Mouse (Mus musculus): ENCODE results near the gene Rpe. TPM values are rescaled to one million over a fixed set of nuclear protein-coding genes. Genes with fewer than 3 reads are reported as not detected.

Gene Rpe
- polyA plus RNA-seq (2016; fragmentation: Nextera tagmentation; extraction: Ambion mirVana), result 48.9 and 52.3 TPM in 2 replicates

DNA sequence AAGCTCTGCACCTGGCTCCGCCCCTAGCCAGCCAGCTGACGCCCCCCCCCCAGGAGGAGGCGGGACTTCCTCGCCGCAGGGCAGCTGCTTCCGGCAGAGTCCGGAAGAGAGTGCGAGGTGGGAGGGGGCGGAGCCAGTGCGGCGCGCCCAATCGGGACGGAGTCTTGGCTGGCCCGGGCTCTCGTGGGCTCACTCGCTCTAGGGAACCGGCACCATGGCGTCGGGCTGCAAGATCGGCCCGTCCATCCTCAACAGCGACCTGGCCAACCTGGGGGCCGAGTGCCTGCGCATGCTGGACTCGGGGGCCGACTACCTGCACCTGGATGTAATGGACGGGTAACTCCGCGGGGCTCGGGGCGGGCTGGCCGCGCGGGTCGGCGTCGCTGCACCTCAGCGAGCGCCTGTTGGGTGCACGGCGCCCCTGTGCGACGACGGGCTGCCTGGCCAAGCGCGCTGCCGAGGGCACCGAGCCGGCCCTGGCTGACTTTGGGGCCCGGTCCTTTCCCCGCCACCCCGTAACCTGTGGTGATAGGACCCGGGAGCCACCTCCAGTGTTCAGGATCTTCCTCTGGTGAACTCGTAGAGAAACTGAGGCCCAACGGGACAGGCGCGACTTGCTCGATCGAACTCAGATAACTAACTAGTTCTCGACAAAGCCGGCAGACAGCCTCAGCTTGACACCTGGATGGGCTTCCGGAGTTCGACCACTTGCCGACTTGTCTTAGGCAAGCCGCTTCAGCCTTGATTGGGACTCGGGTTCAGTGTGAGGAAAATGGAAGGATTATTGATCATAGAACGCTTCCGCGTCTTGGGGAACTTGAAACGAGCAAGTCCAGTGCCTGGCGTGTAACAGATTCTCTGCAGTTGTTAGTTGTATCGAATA, at the start of gene Rpe:
TSS of gene Rpe (plus strand) at position 139 of the 883 bp plus-strand sequence.
- peak; percentile 94 for DNase-seq (ENCODE audit: low spot score)
- Histone ChIP-seq H3K27me3 (ENCODE audit: low read depth, poor library complexity, severe bottlenecking) (no peaks in the 10 kb centered on the region), H3K9me3 (replicated peaks) (no peaks in the 10 kb centered on the region), H3K36me3 (no peaks in the 10 kb centered on the region), H3K27ac (replicated peaks) (peak within 1 kb of the TSS; percentile 91), H3K4me1 (peaks cover 24% of the 10 kb centered on the region), H3K4me3 (peak within 1 kb of the TSS; percentile 79)
- under 1% methylated on average over 73 of the region's 73 CpGs for WGBS

DNA sequence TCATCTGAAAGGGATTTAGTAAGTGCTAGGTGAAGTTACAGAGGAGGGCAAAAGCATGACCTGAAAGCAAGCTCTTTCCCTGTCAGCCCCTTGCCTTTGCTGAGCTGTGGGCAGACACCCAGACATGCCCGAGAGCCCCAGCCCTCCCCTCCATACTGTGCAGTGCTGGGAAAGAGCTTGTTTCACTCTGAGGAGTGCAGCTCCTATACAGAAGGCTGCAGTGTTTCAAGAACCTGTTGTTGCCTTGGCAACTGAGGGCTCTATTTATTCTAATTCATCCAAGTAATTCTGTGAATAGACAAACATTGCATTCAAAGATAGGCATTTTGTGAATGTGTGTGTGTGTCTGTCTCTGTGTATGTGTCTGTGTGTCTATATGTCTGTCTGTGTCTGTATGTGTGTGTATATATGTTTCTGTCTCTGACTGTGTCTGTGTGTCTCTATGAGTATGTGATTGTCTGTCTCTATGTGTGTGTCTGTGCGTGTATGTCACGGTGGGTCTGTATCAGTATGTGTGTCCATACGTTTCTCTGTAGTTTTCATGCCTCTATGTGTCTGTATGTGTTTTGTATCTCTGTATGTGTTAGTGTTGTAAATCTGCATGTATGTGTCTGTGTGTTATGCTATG, 45.4 kb upstream of the Rpe start:
- H3K27me3 ChIP-seq (ENCODE audit: low read depth, poor library complexity, severe bottlenecking), result no peaks in the 10 kb centered on the region
- WGBS, result 61% methylated on average over 4 of the region's 4 CpGs
- H3K9me3 ChIP-seq (replicated peaks), result no peaks in the 10 kb centered on the region
- H3K27ac ChIP-seq (replicated peaks), result peak overlapping the region; percentile 67
- H3K4me3 ChIP-seq, result no peak overlapping the region
- DNase-seq (ENCODE audit: low spot score), result peak; percentile 39
- H3K4me1 ChIP-seq, result peaks cover 14% of the 10 kb centered on the region
- H3K36me3 ChIP-seq, result no peaks in the 10 kb centered on the region

DNA sequence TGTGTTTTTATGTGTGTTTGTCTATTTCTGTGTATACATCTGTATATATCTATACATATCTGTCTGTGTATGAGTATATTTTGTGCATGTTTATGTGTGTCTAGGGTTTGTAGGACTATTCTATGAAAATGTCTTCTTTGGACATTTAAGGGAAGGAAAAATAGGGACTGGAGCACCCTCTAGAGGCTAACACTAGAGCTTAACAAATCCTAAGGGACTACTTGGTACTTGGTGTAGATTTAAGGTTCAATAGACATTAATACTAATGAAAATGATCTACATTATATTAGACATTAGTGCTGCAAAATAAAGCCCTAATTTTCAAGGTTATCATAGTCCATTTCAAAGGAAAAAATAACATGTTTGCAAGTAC, 44.9 kb upstream of the Rpe start:
- Histone ChIP-seq H3K36me3 (no peaks in the 10 kb centered on the region), H3K27me3 (ENCODE audit: low read depth, poor library complexity, severe bottlenecking) (no peaks in the 10 kb centered on the region), H3K4me1 (peaks cover 14% of the 10 kb centered on the region), H3K9me3 (replicated peaks) (no peaks in the 10 kb centered on the region), H3K27ac (replicated peaks) (no peak overlapping the region), H3K4me3 (no peak overlapping the region)
- DNase-seq (ENCODE audit: low spot score), result no peak

DNA sequence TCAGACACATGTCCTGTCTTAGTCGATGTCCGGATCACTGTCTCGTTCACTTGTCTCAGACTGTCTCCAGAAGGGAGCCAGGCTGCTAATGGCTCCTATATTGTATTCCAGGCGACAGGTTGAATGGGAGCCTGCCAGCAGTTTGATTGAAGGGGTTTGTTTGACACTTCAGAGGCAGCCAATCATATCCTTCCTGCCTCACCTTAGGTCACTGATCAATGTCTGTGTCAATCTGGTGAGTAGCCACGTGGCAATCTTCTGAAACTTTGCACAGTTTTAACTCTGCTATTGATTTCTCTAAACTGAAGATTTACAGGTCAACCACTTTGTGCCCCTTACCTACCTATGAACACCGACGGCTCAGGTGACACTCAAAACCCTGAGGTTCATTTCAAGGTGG, 29.2 kb upstream of the Rpe start:
- Histone ChIP-seq H3K27ac (replicated peaks) (no peak overlapping the region), H3K9me3 (replicated peaks) (no peaks in the 10 kb centered on the region), H3K4me3 (no peak overlapping the region), H3K36me3 (no peaks in the 10 kb centered on the region), H3K27me3 (ENCODE audit: low read depth, poor library complexity, severe bottlenecking) (no peaks in the 10 kb centered on the region), H3K4me1 (no peaks in the 10 kb centered on the region)
- DNase-seq (ENCODE audit: low spot score), result no peak
- WGBS, result 78% methylated on average over 7 of the region's 7 CpGs

DNA sequence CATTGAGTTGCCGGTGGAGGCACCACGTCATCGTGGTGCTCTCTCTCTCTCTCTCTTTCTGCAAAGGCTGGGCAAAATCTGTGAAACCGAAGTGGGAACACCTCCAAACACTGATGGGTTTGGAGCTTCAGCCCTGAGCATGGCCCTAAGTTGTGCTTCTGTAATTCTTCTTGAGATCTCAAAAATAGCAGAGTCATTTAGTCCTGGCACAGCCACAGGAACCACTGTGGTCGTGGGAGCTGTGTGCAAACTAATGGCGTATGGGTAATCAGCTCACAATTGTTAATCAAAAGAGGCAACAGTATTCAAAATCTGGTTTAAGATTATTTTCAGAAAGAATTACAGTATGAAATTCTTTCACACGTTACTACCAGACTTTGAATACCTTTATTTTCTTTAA, 27.8 kb upstream of the Rpe start:
- Histone ChIP-seq H3K9me3 (replicated peaks) (no peaks in the 10 kb centered on the region), H3K27me3 (ENCODE audit: low read depth, poor library complexity, severe bottlenecking) (no peaks in the 10 kb centered on the region), H3K4me3 (no peak overlapping the region), H3K4me1 (no peaks in the 10 kb centered on the region), H3K36me3 (no peaks in the 10 kb centered on the region), H3K27ac (replicated peaks) (no peak overlapping the region)
- WGBS, result 88% methylated on average over 7 of the region's 7 CpGs
- DNase-seq (ENCODE audit: low spot score), result no peak

DNA sequence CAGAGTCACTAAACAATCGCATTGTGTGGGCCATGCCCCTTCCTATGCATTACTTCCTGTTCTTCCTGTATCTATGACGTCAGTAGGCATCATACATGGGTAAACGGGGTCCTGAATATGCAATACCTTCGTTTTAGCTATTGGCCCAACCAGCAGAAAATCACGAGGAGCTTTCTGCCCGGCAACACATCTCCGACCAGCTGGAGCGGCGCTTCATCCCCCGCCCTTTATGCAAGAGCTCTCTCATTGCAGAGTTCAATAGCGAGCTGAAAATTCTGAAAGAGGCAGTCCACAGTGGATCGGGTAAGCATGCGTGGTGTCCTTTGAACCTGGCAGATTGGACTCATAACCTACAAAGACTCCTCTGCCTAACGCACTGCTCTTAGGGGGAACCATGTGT, 22.7 kb upstream of the Rpe start:
- no peaks in the 10 kb centered on the region for H3K27me3 ChIP-seq (ENCODE audit: low read depth, poor library complexity, severe bottlenecking)
- H3K27ac ChIP-seq (replicated peaks), result no peak overlapping the region
- WGBS, result 78% methylated on average over 14 of the region's 14 CpGs
- no peak for DNase-seq (ENCODE audit: low spot score)
- no peak overlapping the region for H3K4me3 ChIP-seq
- H3K36me3 ChIP-seq, result no peaks in the 10 kb centered on the region
- H3K9me3 ChIP-seq (replicated peaks), result no peaks in the 10 kb centered on the region
- no peaks in the 10 kb centered on the region for H3K4me1 ChIP-seq

DNA sequence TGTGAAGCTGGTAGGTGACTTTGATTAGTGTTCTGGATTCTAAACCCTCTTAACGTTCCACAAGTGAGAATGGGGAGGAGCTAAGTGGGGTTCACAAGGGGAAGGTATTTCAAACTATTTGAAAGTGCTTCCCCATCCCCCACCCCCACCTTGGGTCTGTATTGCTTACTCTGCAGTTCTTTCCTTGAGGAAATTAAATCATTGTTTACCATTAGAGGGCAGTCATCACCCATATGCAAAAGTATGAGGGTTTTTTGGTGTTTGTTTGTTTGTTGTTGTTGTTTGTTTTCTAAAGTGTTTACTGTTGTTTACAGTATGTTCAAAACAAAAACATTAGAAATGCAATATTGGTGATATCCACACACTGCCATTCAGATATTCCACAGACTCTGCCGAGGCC, 22.0 kb upstream of the Rpe start:
- Histone ChIP-seq H3K27ac (replicated peaks) (no peak overlapping the region), H3K4me1 (no peaks in the 10 kb centered on the region), H3K4me3 (no peak overlapping the region), H3K9me3 (replicated peaks) (no peaks in the 10 kb centered on the region), H3K27me3 (ENCODE audit: low read depth, poor library complexity, severe bottlenecking) (no peaks in the 10 kb centered on the region), H3K36me3 (no peaks in the 10 kb centered on the region)
- DNase-seq (ENCODE audit: low spot score), result no peak
- 60% methylated on average over 2 of the region's 2 CpGs for WGBS

DNA sequence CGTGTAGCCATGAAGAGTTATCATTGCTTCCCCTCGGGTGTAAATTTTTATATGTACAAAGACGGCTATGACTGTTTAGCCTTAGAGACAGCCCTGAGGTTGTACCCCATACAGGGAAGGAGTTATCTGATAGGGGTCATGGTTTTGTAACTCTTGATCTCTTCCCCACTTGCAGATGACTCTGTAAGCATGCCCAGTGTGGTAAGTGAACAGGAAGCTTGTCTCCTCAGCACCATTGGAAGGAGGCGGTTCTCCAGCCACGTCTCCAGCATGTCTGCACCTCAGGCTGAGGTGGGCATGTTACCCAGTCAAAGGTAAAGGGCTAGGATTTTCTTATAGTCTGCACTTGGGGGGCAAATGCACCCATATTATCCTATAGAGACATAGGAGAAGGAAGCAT, 17.7 kb upstream of the Rpe start:
- DNase-seq (ENCODE audit: low spot score), result no peak
- no peaks in the 10 kb centered on the region for H3K4me1 ChIP-seq
- H3K9me3 ChIP-seq (replicated peaks), result no peaks in the 10 kb centered on the region
- no peak overlapping the region for H3K27ac ChIP-seq (replicated peaks)
- no peaks in the 10 kb centered on the region for H3K27me3 ChIP-seq (ENCODE audit: low read depth, poor library complexity, severe bottlenecking)
- H3K4me3 ChIP-seq, result no peak overlapping the region
- no peaks in the 10 kb centered on the region for H3K36me3 ChIP-seq
- 86% methylated on average over 5 of the region's 5 CpGs for WGBS

DNA sequence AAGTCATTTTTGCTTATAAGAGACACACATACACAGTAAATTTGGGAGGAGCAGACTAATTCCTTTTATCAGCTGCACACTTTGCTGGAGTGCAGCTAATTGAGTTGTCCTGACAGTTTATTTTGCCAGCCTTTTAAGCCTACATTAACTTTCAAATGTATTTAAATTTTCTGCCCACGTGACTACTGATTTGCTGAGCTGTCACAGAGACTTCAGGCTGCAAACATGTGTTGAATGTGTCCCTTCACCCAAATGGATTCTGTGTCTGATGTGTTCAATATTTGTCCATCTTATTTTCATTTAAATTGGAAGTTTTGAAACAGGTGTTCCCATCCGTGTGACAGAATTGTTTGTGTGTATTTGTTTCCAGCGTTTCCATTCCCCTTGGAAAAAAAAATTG, 8.9 kb upstream of the Rpe start:
- WGBS, result 75% methylated on average over 3 of the region's 3 CpGs
- Histone ChIP-seq H3K27ac (replicated peaks) (no peak overlapping the region), H3K4me1 (no peaks in the 10 kb centered on the region), H3K9me3 (replicated peaks) (no peaks in the 10 kb centered on the region), H3K27me3 (ENCODE audit: low read depth, poor library complexity, severe bottlenecking) (no peaks in the 10 kb centered on the region), H3K36me3 (no peaks in the 10 kb centered on the region), H3K4me3 (no peak overlapping the region)
- no peak for DNase-seq (ENCODE audit: low spot score)

DNA sequence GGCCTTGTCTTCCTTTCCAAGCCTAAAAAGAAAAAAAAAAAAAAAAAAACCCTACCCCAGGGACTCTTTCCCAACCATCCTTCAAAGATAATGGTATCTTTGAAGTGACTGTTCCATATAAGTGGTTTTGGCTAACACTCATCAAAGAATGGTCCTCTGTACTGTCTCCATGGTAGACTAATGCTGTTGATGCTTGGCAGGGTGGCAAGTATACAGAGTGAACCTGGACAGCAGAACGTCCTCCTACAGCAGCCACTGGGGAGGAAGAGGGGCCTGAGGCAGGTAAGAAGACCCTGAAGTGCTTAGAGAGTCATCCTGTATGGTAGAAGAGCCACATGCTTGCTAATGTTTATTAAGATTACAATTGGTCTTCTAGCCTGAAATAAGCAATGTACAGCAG, 8.3 kb upstream of the Rpe start:
- no peak for DNase-seq (ENCODE audit: low spot score)
- H3K4me1 ChIP-seq, result no peaks in the 10 kb centered on the region
- no peaks in the 10 kb centered on the region for H3K36me3 ChIP-seq
- H3K4me3 ChIP-seq, result no peak overlapping the region
- no peaks in the 10 kb centered on the region for H3K9me3 ChIP-seq (replicated peaks)
- WGBS, result 65% methylated on average over 1 of the region's 1 CpGs
- H3K27me3 ChIP-seq (ENCODE audit: low read depth, poor library complexity, severe bottlenecking), result no peaks in the 10 kb centered on the region
- no peak overlapping the region for H3K27ac ChIP-seq (replicated peaks)

DNA sequence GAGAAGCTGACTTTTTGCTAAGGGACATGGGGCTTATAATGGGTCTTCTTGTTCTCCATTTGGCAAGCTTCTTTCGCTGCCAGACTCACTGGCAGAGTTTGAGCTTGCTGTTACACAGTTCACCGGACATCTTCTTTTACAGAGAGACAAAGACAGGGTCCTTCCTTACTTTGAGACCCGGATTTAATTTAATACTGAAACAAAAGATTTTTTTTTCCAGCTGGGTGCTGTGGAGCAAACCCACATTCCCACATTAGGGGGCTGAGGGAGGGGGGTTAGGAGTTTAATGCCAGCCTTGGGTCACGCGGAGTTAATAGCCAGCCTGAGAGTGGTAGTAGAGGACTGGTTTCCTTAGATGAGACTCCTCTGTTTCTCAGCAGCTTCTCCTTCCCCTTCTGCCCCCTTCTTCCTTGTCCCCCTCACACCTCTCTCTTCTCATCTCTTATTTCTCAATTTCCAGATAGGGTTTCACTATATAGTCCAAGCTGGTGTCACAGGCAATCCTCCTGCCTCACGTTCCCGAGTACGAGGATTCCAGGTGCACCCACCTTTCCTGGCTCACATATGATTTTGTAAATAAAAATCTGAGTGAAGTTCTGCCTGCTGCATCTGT, 7.7 kb upstream of the Rpe start:
- DNase-seq (ENCODE audit: low spot score), result no peak
- Histone ChIP-seq H3K27ac (replicated peaks) (no peak overlapping the region), H3K27me3 (ENCODE audit: low read depth, poor library complexity, severe bottlenecking) (no peaks in the 10 kb centered on the region), H3K36me3 (no peaks in the 10 kb centered on the region), H3K4me1 (no peaks in the 10 kb centered on the region), H3K9me3 (replicated peaks) (no peaks in the 10 kb centered on the region), H3K4me3 (no peak overlapping the region)
- 71% methylated on average over 8 of the region's 8 CpGs for WGBS

DNA sequence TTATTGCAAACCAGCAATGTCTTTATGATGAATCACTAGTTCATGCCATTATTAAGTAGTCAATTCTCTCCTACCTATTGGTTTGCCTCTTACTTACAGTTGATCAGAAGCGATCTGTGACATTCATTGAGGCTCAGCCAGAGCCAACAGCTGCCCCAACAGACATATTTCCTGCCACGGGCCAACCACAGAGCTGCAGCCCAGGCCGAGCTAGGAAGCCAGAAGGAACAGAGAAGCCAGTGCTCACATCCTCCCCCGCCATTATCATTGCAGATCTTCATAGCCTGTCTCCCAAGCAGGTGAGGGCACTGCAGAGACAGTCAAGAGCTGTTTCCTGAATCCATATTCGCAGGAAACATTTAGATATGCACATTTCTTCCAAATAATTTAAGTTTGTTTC, 6.4 kb upstream of the Rpe start:
- WGBS, result 78% methylated on average over 5 of the region's 5 CpGs
- Histone ChIP-seq H3K9me3 (replicated peaks) (no peaks in the 10 kb centered on the region), H3K4me1 (no peaks in the 10 kb centered on the region), H3K27ac (replicated peaks) (no peak overlapping the region), H3K4me3 (no peak overlapping the region), H3K36me3 (no peaks in the 10 kb centered on the region), H3K27me3 (ENCODE audit: low read depth, poor library complexity, severe bottlenecking) (no peaks in the 10 kb centered on the region)
- no peak for DNase-seq (ENCODE audit: low spot score)

DNA sequence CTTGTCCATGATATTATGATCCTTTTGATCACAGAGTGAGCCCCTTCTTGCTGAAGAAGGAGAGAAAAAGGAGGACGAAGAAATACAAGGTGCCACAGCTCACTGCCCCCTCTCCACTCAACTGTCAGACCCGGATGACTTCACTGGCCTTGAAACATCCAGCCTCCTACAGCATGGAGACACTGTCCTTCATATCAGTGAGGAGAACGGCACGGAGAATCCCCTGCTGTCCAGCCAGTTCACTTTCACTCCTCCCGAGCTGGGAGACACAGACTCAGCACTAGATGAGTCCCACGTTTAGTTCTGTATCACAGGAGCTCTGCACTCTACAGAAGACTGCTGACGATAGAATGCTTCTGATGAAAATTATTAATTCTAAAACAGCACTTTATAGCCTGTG, 5.3 kb upstream of the Rpe start:
- Histone ChIP-seq H3K4me3 (no peak overlapping the region), H3K9me3 (replicated peaks) (no peaks in the 10 kb centered on the region), H3K27ac (replicated peaks) (no peak overlapping the region), H3K4me1 (peaks cover 3% of the 10 kb centered on the region), H3K27me3 (ENCODE audit: low read depth, poor library complexity, severe bottlenecking) (no peaks in the 10 kb centered on the region), H3K36me3 (no peaks in the 10 kb centered on the region)
- DNase-seq (ENCODE audit: low spot score), result no peak
- 81% methylated on average over 7 of the region's 7 CpGs for WGBS
